Mouse (Mus musculus): ENCODE data around the gene Tcf15.

DNA sequence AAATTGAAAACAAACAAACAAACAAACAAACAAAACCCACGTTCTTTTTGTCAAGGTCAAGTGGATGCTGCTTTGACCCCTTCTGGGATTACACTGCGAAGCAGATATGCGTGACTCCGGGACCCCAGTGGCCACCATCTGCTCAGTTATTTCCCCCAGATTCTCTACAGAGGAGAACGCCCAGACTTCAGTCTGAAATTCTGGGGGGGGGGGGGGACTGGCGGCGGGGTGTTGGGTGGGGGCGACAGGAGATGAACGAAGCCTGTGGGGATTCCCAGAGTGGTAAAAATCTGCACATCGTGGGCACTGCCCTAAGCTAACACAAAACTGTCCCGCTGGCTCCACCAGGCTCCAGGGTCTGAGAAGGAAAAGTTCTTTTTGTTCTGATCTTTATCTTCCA, 790 bp upstream of the Tcf15 start:
- TF ChIP-seq MAZ (IDR thresholded peaks at IDR 0.05; ENCODE audit: low read depth, low read length) (no peak), POLR2A (IDR thresholded peaks at IDR 0.05; ENCODE audit: low read depth, low read length) (no peak), MEF2A (IDR thresholded peaks at IDR 0.05; ENCODE audit: borderline replicate concordance, low read depth, low read length) (no peak), MAX (IDR thresholded peaks at IDR 0.05; ENCODE audit: low read length) (no peak), EP300 (IDR thresholded peaks at IDR 0.05; ENCODE audit: low read length) (no peak), CTCF (conservative IDR thresholded peaks at IDR 0.05 in 1 of 2, IDR thresholded peaks at IDR 0.05 in 1 of 2; ENCODE audit: low read depth in 2 of 2, low read length in 2 of 2) (no peak), NRF1 (IDR thresholded peaks at IDR 0.05; ENCODE audit: low read depth, low read length) (no peak), CHD1 (IDR thresholded peaks at IDR 0.05; ENCODE audit: low read depth, low read length) (no peak), USF1 (IDR thresholded peaks at IDR 0.05; ENCODE audit: low read depth, low read length) (no peak), TCF12 (IDR thresholded peaks at IDR 0.05; ENCODE audit: low read depth, low read length) (no peak), ZMIZ1 (IDR thresholded peaks at IDR 0.05; ENCODE audit: low read depth, low read length) (no peak), RCOR1 (conservative IDR thresholded peaks at IDR 0.05; ENCODE audit: low read depth, low read length) (no peak), ZKSCAN1 (IDR thresholded peaks at IDR 0.05; ENCODE audit: borderline replicate concordance, low read depth, low read length) (no peak)
